Mouse (Mus musculus) ES-E14 (cell line): ENCODE results near the gene Fbxw10. TPM values are rescaled to one million over a fixed set of nuclear protein-coding genes. Genes with fewer than 3 reads are reported as not detected.

Source experiments
- DNase-seq: peaks from one replicate; pipeline ENCODE4 v3.0.0-alpha.2; 2013; ENCODE audit warnings: low read depth, low spot score
- H3K27ac ChIP-seq: 2 replicates; pipeline ENCODE4 v1.5.1; 2012; ENCODE audit warnings: low read depth, mild to moderate bottlenecking, low read length, moderate library complexity, mixed read lengths; ENCODE audit not compliant: poor library complexity, insufficient read depth, severe bottlenecking
- H3K36me3 ChIP-seq: 2 replicates; pipeline ENCODE4 v1.6.1; 2012; ENCODE audit warnings: mild to moderate bottlenecking, low read length, moderate library complexity, mixed read lengths; ENCODE audit not compliant: control insufficient read depth, poor library complexity, insufficient read depth, severe bottlenecking
- H3K4me1 ChIP-seq, 2 experiments: fragments of 150-350 bp in 1 of 2; sonication (generic) in 1 of 2; 2 replicates each; pipeline ENCODE4 v1.6.1; 2012; ENCODE audit warnings: low read length in 2 of 2, mild to moderate bottlenecking in 1 of 2, mixed read lengths in 1 of 2; ENCODE audit not compliant: control insufficient read depth in 2 of 2, insufficient read depth in 2 of 2, poor library complexity in 1 of 2
- H3K4me3 ChIP-seq, 2 experiments: fragments of 150-350 bp in 1 of 2; sonication (generic) in 1 of 2; 2 replicates each; pipeline ENCODE4 v1.5.1; 2012; ENCODE audit warnings: low read length in 2 of 2, low read depth in 1 of 2, mild to moderate bottlenecking in 1 of 2, mixed read lengths in 1 of 2; ENCODE audit not compliant: insufficient read depth in 1 of 2, poor library complexity in 1 of 2, severe bottlenecking in 1 of 2
- H3K9ac ChIP-seq: 2 replicates; pipeline ENCODE4 v1.6.1; 2012; ENCODE audit warnings: low read depth, mild to moderate bottlenecking, low read length, mixed read lengths; ENCODE audit not compliant: poor library complexity, insufficient read depth, severe bottlenecking
- H3K9me3 ChIP-seq: fragments of 150-350 bp; sonication (generic); 2 replicates; pipeline ENCODE4 v1.6.1; 2012; ENCODE audit warnings: low read depth, mild to moderate bottlenecking, low read length; ENCODE audit not compliant: control insufficient read depth, insufficient read depth
- CHD2 ChIP-seq: IDR thresholded peaks from 2 replicates; pipeline ENCODE4 v1.6.1; 2014; ENCODE audit warnings: mild to moderate bottlenecking, low read depth, low read length, inconsistent platforms
- HCFC1 ChIP-seq: IDR thresholded peaks from 2 replicates; pipeline ENCODE4 v1.6.1; 2012; ENCODE audit warnings: low read length, inconsistent platforms, borderline replicate concordance; ENCODE audit not compliant: insufficient read depth
- MAFK ChIP-seq: IDR thresholded peaks from 2 replicates; pipeline ENCODE4 v1.6.1; 2014; ENCODE audit warnings: mild to moderate bottlenecking, low read depth, low read length, inconsistent platforms; ENCODE audit not compliant: insufficient read depth
- ZC3H11A ChIP-seq: IDR thresholded peaks from 2 replicates; pipeline ENCODE4 v1.6.1; 2012; ENCODE audit warnings: low read depth, mild to moderate bottlenecking, inconsistent platforms, low read length, borderline replicate concordance
- ZNF384 ChIP-seq: IDR thresholded peaks from 2 replicates; pipeline ENCODE4 v1.6.1; 2012; ENCODE audit warnings: low read depth, low read length, inconsistent platforms
- in situ Hi-C, 2 experiments: fragments of 600-800 bp; cut with MboI; formaldehyde crosslinking; loops; one replicate each; pipeline ENCODE4 v1.15.1; 2025; ENCODE audit warnings: low sequenced_read_pairs in 2 of 2, inconsistent platforms in 1 of 2; ENCODE audit not compliant: unreplicated experiment in 2 of 2
- total RNA-seq: library from RNA; depleted of rRNA; stranded (reverse); fragments of 300-350 nt; gene quantifications from 2 replicates; pipeline ENCODE4 v1.2.3, GENCODE M21; 2012

Fbxw10 gene
- total RNA-seq, 1 experiment: 0.85 TPM

DNA sequence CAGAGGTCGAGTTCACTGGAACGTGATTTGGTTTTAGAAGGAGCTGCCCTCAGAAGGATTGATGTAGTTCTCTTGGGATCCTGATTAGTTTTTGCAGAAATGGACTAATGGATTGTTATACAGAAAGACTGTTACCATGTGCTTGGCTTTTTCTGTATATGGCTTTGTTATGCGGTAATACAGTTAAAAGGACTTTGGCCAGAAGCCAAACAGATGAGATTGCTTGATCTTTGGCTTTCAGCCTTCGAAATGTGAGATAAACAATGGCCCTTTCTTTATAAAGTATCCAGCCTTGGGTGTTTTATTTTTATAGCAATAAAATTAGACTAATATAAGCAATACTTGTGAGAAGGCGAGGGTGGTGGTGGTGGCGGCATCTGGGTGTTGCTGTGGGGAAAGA is 30.3 kb upstream of the Fbxw10 start:
- no peaks in the 10 kb centered on the region for H3K9me3 ChIP-seq
- H3K36me3 ChIP-seq: no peaks in the 10 kb centered on the region
- no peak overlapping the region for H3K9ac ChIP-seq
- no peak for TF ChIP-seq CHD2
- TF ChIP-seq MAFK: no peak
- TF ChIP-seq ZC3H11A: no peak
- TF ChIP-seq HCFC1: no peak
- TF ChIP-seq ZNF384: no peak
- no peak overlapping the region for H3K4me3 ChIP-seq
- H3K4me1 ChIP-seq: peaks cover 0 to 5% of the 10 kb centered on the region in 2 experiments; a peak in 2 of 4 replicates
- H3K27ac ChIP-seq: no peak overlapping the region
- in situ Hi-C loops: no loop called here
- DNase-seq: no peak

DNA sequence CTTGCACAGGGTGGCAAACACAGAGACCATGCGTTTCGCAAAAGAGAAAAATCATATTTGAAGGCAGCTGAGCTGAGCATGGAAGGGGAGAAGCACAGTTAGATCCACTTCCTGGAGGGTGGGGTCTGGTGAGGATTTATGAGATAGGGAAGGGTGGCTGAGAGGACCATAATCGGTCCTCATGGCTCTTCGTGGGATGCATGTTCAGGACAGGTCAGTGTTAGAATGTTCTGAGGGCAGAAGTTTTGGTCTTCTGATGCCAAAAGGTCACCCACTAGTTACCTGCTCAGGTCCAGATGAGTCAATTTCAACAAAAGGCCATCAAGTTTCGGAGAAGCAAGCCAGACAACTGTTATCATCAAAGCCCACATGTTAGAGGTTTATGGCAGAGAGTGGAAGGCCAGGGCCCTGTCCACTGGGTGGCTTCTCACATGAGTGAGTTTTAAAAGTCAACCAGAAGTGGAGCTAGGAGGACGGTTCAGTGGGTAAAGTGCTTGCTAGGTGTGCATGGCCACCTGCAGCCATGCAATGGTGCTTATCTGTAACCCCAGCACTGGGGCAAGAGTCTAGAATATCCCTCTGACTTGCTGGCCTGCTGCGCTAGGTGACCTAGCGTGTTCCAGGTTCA is 27.7 kb upstream of the Fbxw10 start:
- H3K4me1 ChIP-seq: peaks cover 3 to 9% of the 10 kb centered on the region in 2 experiments; a peak in 2 of 4 replicates
- in situ Hi-C loops: no loop called here
- H3K4me3 ChIP-seq: no peak overlapping the region
- no peaks in the 10 kb centered on the region for H3K9me3 ChIP-seq
- DNase-seq: no peak
- TF ChIP-seq ZNF384 (no peak), ZC3H11A (no peak), MAFK (no peak), CHD2 (no peak), HCFC1 (no peak)
- H3K27ac ChIP-seq: no peak overlapping the region
- no peaks in the 10 kb centered on the region for H3K36me3 ChIP-seq
- no peak overlapping the region for H3K9ac ChIP-seq

DNA sequence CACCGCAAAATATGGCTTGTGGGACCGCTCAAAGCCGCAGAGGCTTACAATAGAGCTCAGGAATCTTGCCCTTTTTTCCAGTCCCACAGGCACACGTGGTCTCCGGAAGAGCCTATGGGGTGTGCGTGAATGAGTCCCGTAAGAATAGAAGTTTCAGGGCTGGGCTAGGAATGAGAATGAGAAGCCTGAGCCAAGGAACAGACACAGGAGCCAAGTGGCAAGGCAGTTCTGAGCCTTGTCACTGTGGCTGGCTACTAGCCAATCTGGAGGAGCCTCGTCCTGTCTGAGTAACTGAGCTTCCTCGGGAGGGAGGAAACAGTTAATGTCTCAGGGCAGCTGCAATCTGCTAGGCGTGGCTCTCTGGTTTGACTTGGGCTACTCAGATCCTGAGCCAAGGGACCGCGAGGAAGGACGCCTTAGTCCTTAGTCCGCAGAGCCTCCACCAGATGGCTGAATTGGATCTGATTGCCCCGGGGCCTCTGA is 26.8 kb upstream of the Fbxw10 start, which contains the start of gene Trim16:
Trim16 (plus strand) TSS at position 173 of the 483 bp plus-strand sequence.
- peak within 1 kb of the TSS; percentile 51 to 56 for H3K4me3 ChIP-seq
- H3K9ac ChIP-seq: peak within 1 kb of the TSS; percentile 26; the same call in 1 of the 2 replicates
- TF ChIP-seq HCFC1 (no peak), MAFK (no peak), ZNF384 (no peak), ZC3H11A (no peak), CHD2 (no peak)
- H3K36me3 ChIP-seq: no peaks in the 10 kb centered on the region
- H3K4me1 ChIP-seq: peaks cover 3 to 9% of the 10 kb centered on the region in 2 experiments; a peak in 2 of 4 replicates
- peak; percentile 41 for DNase-seq
- H3K9me3 ChIP-seq: no peaks in the 10 kb centered on the region
- in situ Hi-C loops: no loop called here
- H3K27ac ChIP-seq: no peak within 1 kb of the TSS

GRCm38 (mm10) chr11:62820661-62821437 is 26.0 kb upstream of the Fbxw10 start:
- Histone ChIP-seq H3K4me1 (peaks cover 3 to 10% of the 10 kb centered on the region in 2 experiments; a peak in 3 of 4 replicates), H3K36me3 (no peaks in the 10 kb centered on the region), H3K27ac (no peak overlapping the region), H3K9me3 (no peaks in the 10 kb centered on the region), H3K9ac (0 out of 2 replicates have a peak overlapping the region, but pooled peaks have one; percentile 5), H3K4me3 (peak overlapping the region; percentile 51 to 56)
- TF ChIP-seq CHD2: no peak
- TF ChIP-seq HCFC1: no peak
- TF ChIP-seq MAFK: no peak
- no peak for TF ChIP-seq ZNF384
- no peak for TF ChIP-seq ZC3H11A
- DNase-seq: no peak
- in situ Hi-C loops: no loop called here

DNA sequence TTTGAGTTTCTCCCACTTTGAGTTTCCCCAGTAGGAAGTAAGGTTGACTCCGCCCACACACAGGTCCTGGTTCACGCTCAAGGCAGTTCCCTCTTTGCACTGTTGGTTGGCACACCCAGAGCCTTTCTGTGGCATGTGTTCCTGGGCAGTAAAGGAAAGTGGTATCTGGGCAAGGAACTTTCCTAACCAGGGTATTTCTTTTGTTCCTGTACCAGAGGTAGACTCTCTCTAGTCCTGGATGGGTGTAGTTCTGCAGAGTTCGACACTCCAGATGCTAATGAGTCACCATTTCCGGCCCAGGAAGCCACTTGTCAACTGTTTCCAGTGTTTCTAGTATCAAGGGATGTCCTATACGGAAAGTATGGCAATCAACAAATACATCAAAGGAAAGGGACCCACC is 25.0 kb upstream of the Fbxw10 start:
- in situ Hi-C loops: no loop called here
- H3K9me3 ChIP-seq: no peaks in the 10 kb centered on the region
- H3K9ac ChIP-seq: no peak overlapping the region
- TF ChIP-seq ZC3H11A: no peak
- TF ChIP-seq ZNF384: no peak
- no peak for TF ChIP-seq CHD2
- TF ChIP-seq HCFC1: no peak
- no peak for TF ChIP-seq MAFK
- no peak for DNase-seq
- H3K36me3 ChIP-seq: no peaks in the 10 kb centered on the region
- H3K4me1 ChIP-seq: peaks cover 3 to 12% of the 10 kb centered on the region in 2 experiments; a peak in 3 of 4 replicates
- no peak overlapping the region for H3K27ac ChIP-seq
- no peak overlapping the region for H3K4me3 ChIP-seq
